Mouse (Mus musculus): Measurements from ENCODE around the gene Dcdc2a. TPM values are rescaled to one million over a fixed set of nuclear protein-coding genes. Genes with fewer than 3 reads are reported as not detected.

Gene Dcdc2a
- polyA plus RNA-seq, 1 experiment from 2014 or later: 1.9 TPM

- H3K9me3 ChIP-seq: no peaks in the 10 kb centered on the region
- H3K4me2 ChIP-seq (replicated peaks): no peak overlapping the region
- H3K27ac ChIP-seq: no peak overlapping the region
- no peak overlapping the region for H3K9ac ChIP-seq
- H3K36me3 ChIP-seq: no peaks in the 10 kb centered on the region
- no peaks in the 10 kb centered on the region for H3K27me3 ChIP-seq
- no peaks in the 10 kb centered on the region for H3K4me1 ChIP-seq
- H3K4me3 ChIP-seq: no peak overlapping the region
- WGBS: 62% methylated on average over 5 of the region's 5 CpGs
- ATAC-seq (ENCODE audit: insufficient number of reproducible peaks, insufficient read depth, low FRiP score, low TSS enrichment): no peak
Observed at GRCm38 (mm10) chr13:25098578-25098977, 42.8 kb downstream of the Dcdc2a start.

GRCm38 (mm10) chr13:25099508-25099907 is 43.7 kb downstream of the Dcdc2a start:
- H3K36me3 ChIP-seq: no peaks in the 10 kb centered on the region
- no peak for ATAC-seq (ENCODE audit: insufficient number of reproducible peaks, insufficient read depth, low FRiP score, low TSS enrichment)
- H3K9ac ChIP-seq: no peak overlapping the region
- H3K27me3 ChIP-seq: no peaks in the 10 kb centered on the region
- H3K9me3 ChIP-seq: no peaks in the 10 kb centered on the region
- no peaks in the 10 kb centered on the region for H3K4me1 ChIP-seq
- 84% methylated on average over 3 of the region's 3 CpGs for WGBS
- no peak overlapping the region for H3K4me3 ChIP-seq
- no peak overlapping the region for H3K27ac ChIP-seq
- H3K4me2 ChIP-seq (replicated peaks): no peak overlapping the region

GRCm38 (mm10) chr13:25100581-25100980 is 44.8 kb downstream of the Dcdc2a start:
- Histone ChIP-seq H3K4me2 (replicated peaks) (no peak overlapping the region), H3K4me3 (no peak overlapping the region), H3K27ac (no peak overlapping the region), H3K9me3 (no peaks in the 10 kb centered on the region), H3K4me1 (no peaks in the 10 kb centered on the region), H3K27me3 (no peaks in the 10 kb centered on the region), H3K36me3 (no peaks in the 10 kb centered on the region), H3K9ac (no peak overlapping the region)
- 82% methylated on average over 6 of the region's 6 CpGs for WGBS
- no peak for ATAC-seq (ENCODE audit: insufficient number of reproducible peaks, insufficient read depth, low FRiP score, low TSS enrichment)

- ATAC-seq (ENCODE audit: insufficient number of reproducible peaks, insufficient read depth, low FRiP score, low TSS enrichment): no peak
- no peaks in the 10 kb centered on the region for H3K9me3 ChIP-seq
- H3K4me1 ChIP-seq: no peaks in the 10 kb centered on the region
- H3K9ac ChIP-seq: no peak overlapping the region
- no peak overlapping the region for H3K4me2 ChIP-seq (replicated peaks)
- no peaks in the 10 kb centered on the region for H3K36me3 ChIP-seq
- H3K27ac ChIP-seq: no peak overlapping the region
- H3K27me3 ChIP-seq: no peaks in the 10 kb centered on the region
- H3K4me3 ChIP-seq: no peak overlapping the region
Observed at GRCm38 (mm10) chr13:25105671-25106070, 49.9 kb downstream of the Dcdc2a start.

GRCm38 (mm10) chr13:25106740-25107139 is 50.9 kb downstream of the Dcdc2a start:
- Histone ChIP-seq H3K27ac (no peak overlapping the region), H3K9me3 (no peaks in the 10 kb centered on the region), H3K4me2 (replicated peaks) (no peak overlapping the region), H3K27me3 (no peaks in the 10 kb centered on the region), H3K9ac (no peak overlapping the region), H3K4me3 (no peak overlapping the region), H3K4me1 (no peaks in the 10 kb centered on the region), H3K36me3 (no peaks in the 10 kb centered on the region)
- no peak for ATAC-seq (ENCODE audit: insufficient number of reproducible peaks, insufficient read depth, low FRiP score, low TSS enrichment)
- WGBS: 73% methylated on average over 5 of the region's 5 CpGs

GRCm38 (mm10) chr13:25108353-25108752 is 52.5 kb downstream of the Dcdc2a start:
- Histone ChIP-seq H3K27me3 (no peaks in the 10 kb centered on the region), H3K4me2 (replicated peaks) (no peak overlapping the region), H3K36me3 (no peaks in the 10 kb centered on the region), H3K9ac (no peak overlapping the region), H3K4me3 (no peak overlapping the region), H3K9me3 (no peaks in the 10 kb centered on the region), H3K4me1 (no peaks in the 10 kb centered on the region), H3K27ac (no peak overlapping the region)
- ATAC-seq (ENCODE audit: insufficient number of reproducible peaks, insufficient read depth, low FRiP score, low TSS enrichment): no peak
- 72% methylated on average over 3 of the region's 3 CpGs for WGBS

GRCm38 (mm10) chr13:25110592-25111095 is 54.8 kb downstream of the Dcdc2a start:
- ATAC-seq (ENCODE audit: insufficient number of reproducible peaks, insufficient read depth, low FRiP score, low TSS enrichment): 0 out of 2 replicates have a peak, but pooled peaks have one; percentile 28
- Histone ChIP-seq H3K27ac (no peak overlapping the region), H3K9me3 (no peaks in the 10 kb centered on the region), H3K4me3 (no peak overlapping the region), H3K36me3 (no peaks in the 10 kb centered on the region), H3K27me3 (no peaks in the 10 kb centered on the region), H3K4me1 (0 out of 2 replicates have a peak, but pooled peaks cover 3% of the 10 kb centered on the region), H3K9ac (no peak overlapping the region), H3K4me2 (replicated peaks) (no peak overlapping the region)
- WGBS: 68% methylated on average over 5 of the region's 5 CpGs

- Histone ChIP-seq H3K4me3 (peak overlapping the region; percentile 36), H3K9ac (peak overlapping the region; percentile 52), H3K4me1 (0 out of 2 replicates have a peak, but pooled peaks cover 4% of the 10 kb centered on the region), H3K4me2 (replicated peaks) (peak overlapping the region; percentile 63), H3K27me3 (no peaks in the 10 kb centered on the region; the same call in 1 of the 2 replicates), H3K36me3 (no peaks in the 10 kb centered on the region), H3K9me3 (no peaks in the 10 kb centered on the region), H3K27ac (no peak overlapping the region)
- ATAC-seq (ENCODE audit: insufficient number of reproducible peaks, insufficient read depth, low FRiP score, low TSS enrichment): no peak
- WGBS: 32% methylated on average over 12 of the region's 12 CpGs
Observed at GRCm38 (mm10) chr13:25115429-25115881, 59.7 kb downstream of the Dcdc2a start.

- H3K36me3 ChIP-seq: no peaks in the 10 kb centered on the region
- H3K4me1 ChIP-seq: 0 out of 2 replicates have a peak, but pooled peaks cover 4% of the 10 kb centered on the region
- WGBS: 3% methylated on average over 11 of the region's 11 CpGs
- no peaks in the 10 kb centered on the region; the same call in 1 of the 2 replicates for H3K27me3 ChIP-seq
- H3K9ac ChIP-seq: peak overlapping the region; percentile 52
- H3K4me2 ChIP-seq (replicated peaks): peak overlapping the region; percentile 63
- no peaks in the 10 kb centered on the region for H3K9me3 ChIP-seq
- ATAC-seq (ENCODE audit: insufficient number of reproducible peaks, insufficient read depth, low FRiP score, low TSS enrichment): no peak
- no peak overlapping the region for H3K27ac ChIP-seq
- H3K4me3 ChIP-seq: peak overlapping the region; percentile 36
Observed at GRCm38 (mm10) chr13:25115971-25116370, 60.2 kb downstream of the Dcdc2a start.

- no peaks in the 10 kb centered on the region for H3K4me1 ChIP-seq
- H3K4me2 ChIP-seq (replicated peaks): no peak overlapping the region
- 60% methylated on average over 8 of the region's 8 CpGs for WGBS
- ATAC-seq (ENCODE audit: insufficient number of reproducible peaks, insufficient read depth, low FRiP score, low TSS enrichment): no peak
- no peaks in the 10 kb centered on the region for H3K9me3 ChIP-seq
- no peak overlapping the region for H3K27ac ChIP-seq
- no peak overlapping the region for H3K4me3 ChIP-seq
- no peaks in the 10 kb centered on the region for H3K36me3 ChIP-seq
- H3K27me3 ChIP-seq: no peaks in the 10 kb centered on the region
- H3K9ac ChIP-seq: no peak overlapping the region
Observed at GRCm38 (mm10) chr13:25122740-25123335, 67.0 kb downstream of the Dcdc2a start.

GRCm38 (mm10) chr13:25127216-25127615 is 71.4 kb downstream of the Dcdc2a start:
- ATAC-seq (ENCODE audit: insufficient number of reproducible peaks, insufficient read depth, low FRiP score, low TSS enrichment): no peak
- Histone ChIP-seq H3K27me3 (no peaks in the 10 kb centered on the region), H3K36me3 (no peaks in the 10 kb centered on the region), H3K27ac (no peak overlapping the region), H3K4me1 (no peaks in the 10 kb centered on the region), H3K9me3 (no peaks in the 10 kb centered on the region), H3K9ac (no peak overlapping the region), H3K4me3 (no peak overlapping the region), H3K4me2 (replicated peaks) (no peak overlapping the region)
- 76% methylated on average over 2 of the region's 2 CpGs for WGBS

GRCm38 (mm10) chr13:25127806-25128205 is 72.0 kb downstream of the Dcdc2a start:
- no peak for ATAC-seq (ENCODE audit: insufficient number of reproducible peaks, insufficient read depth, low FRiP score, low TSS enrichment)
- Histone ChIP-seq H3K9me3 (no peaks in the 10 kb centered on the region), H3K27me3 (no peaks in the 10 kb centered on the region), H3K4me1 (no peaks in the 10 kb centered on the region), H3K36me3 (no peaks in the 10 kb centered on the region), H3K4me2 (replicated peaks) (no peak overlapping the region), H3K4me3 (no peak overlapping the region), H3K9ac (no peak overlapping the region), H3K27ac (no peak overlapping the region)
- 93% methylated on average over 6 of the region's 6 CpGs for WGBS
